Mouse (Mus musculus): ENCODE data around the gene Tmem206.
A peak's percentile ranks its signal among the peaks of the same experiment; 100 is the strongest.

- TF ChIP-seq ZNF384 (IDR thresholded peaks at IDR 0.05; ENCODE audit: low read depth, low read length): 0 out of 2 replicates have a peak, but pooled peaks have one; percentile 15
- TF ChIP-seq CHD2 (IDR thresholded peaks at IDR 0.05; ENCODE audit: low read depth, low read length): no peak
- no peak for TF ChIP-seq HCFC1 (IDR thresholded peaks at IDR 0.05; ENCODE audit: borderline replicate concordance, insufficient read depth, low read length)
Measured at GRCm38 (mm10) chr1:191378080-191378479, 52.4 kb downstream of the Tmem206 start.
